ENCODE assay signal across 28 mouse cellular contexts in the genomic region with DNA sequence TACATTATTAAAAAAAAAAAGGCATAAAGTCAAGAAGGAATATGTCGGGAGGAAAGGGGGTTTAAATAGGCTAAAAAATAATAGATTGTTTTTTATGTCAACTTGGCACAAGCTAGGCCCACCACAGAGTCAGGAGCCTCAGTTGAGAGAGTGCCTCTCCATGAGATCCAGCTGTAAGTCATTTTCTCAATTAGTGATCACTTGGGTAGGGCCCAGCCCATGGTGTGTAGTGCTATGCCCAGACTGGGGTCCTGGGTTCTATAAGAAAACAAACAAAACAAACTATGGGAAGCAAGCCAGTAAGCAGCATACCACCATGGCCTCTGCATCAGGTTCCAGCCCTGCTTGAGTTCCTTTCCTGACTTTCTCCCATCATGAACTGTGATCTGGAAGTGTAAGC.
"Had no signal": no experiment of that assay in that cellular context is flagged by ENCODE, and none has a peak within 500 bp of the region (broad histone marks: within the 10 kb centered on the region; RNA-seq: fewer than 3 reads in every experiment).

No protein-coding gene starts in this region.

- DNase-seq: cerebellum, adult 18-20 months; cerebellum, adult 2 months; cerebellum, adult 8-10 months; cerebellum, adult 9-10 months; cerebellum, adult 9-11 months; cerebellum, postnatal 10 days; cerebellum, postnatal 14 days; cerebellum, postnatal 25 days; cerebellum, postnatal 36 days; embryo, embryonic 11 days; forebrain, postnatal 0 days; gastrocnemius, adult 2 months; gastrocnemius, postnatal 10 days; gastrocnemius, postnatal 14 days; gastrocnemius, postnatal 25 days; gastrocnemius, postnatal 36 days; heart, adult 11 months; heart, adult 18-20 months; heart, adult 2 months had no signal

- ATAC-seq: forebrain, embryonic 13.5 days; forebrain, embryonic 14.5 days; forebrain, embryonic 15.5 days; forebrain, embryonic 16.5 days; forebrain, postnatal 0 days had no signal

- H3K4me1 ChIP-seq: forebrain, embryonic 10.5 days; forebrain, embryonic 12.5 days; forebrain, embryonic 13.5 days had no signal

- H3K4me3 ChIP-seq: embryonic facial prominence, embryonic 13.5 days; embryonic facial prominence, embryonic 15.5 days; erythroblast, embryonic 14.5 days; forebrain, embryonic 10.5 days; forebrain, embryonic 12.5 days; forebrain, embryonic 13.5 days; forebrain, embryonic 15.5 days; gastrocnemius, adult 2 months; heart, adult 2 months had no signal

- H3K9me3 ChIP-seq: embryonic facial prominence, embryonic 13.5 days; embryonic facial prominence, embryonic 15.5 days; forebrain, embryonic 10.5 days; forebrain, embryonic 12.5 days; forebrain, embryonic 13.5 days; forebrain, embryonic 15.5 days had no signal

- H3K36me3 ChIP-seq: embryonic facial prominence, embryonic 13.5 days; embryonic facial prominence, embryonic 15.5 days; forebrain, embryonic 10.5 days; forebrain, embryonic 12.5 days; forebrain, embryonic 15.5 days had no signal

- H3K4me2 ChIP-seq: embryonic facial prominence, embryonic 13.5 days; embryonic facial prominence, embryonic 15.5 days; forebrain, embryonic 12.5 days; forebrain, embryonic 13.5 days; forebrain, embryonic 15.5 days had no signal

- H3K27ac ChIP-seq: embryonic facial prominence, embryonic 13.5 days; embryonic facial prominence, embryonic 15.5 days; forebrain, embryonic 10.5 days; forebrain, embryonic 12.5 days; forebrain, embryonic 13.5 days; forebrain, embryonic 15.5 days; gastrocnemius, adult 2 months; heart, adult 2 months had no signal

- H3K9ac ChIP-seq: embryonic facial prominence, embryonic 13.5 days; embryonic facial prominence, embryonic 15.5 days; forebrain, embryonic 12.5 days; forebrain, embryonic 13.5 days; forebrain, embryonic 15.5 days; forebrain, postnatal 0 days had no signal

- H3K27me3 ChIP-seq: embryonic facial prominence, embryonic 13.5 days; embryonic facial prominence, embryonic 15.5 days; forebrain, embryonic 12.5 days; forebrain, embryonic 13.5 days; forebrain, embryonic 15.5 days had no signal
